In genomic region chr2:104299160-104299559, GRCm38 (mm10) we compare ENCODE assay signal across 7 mouse cellular contexts.
A peak's percentile ranks its signal among the peaks of the same experiment; 100 is the strongest.
DNase-seq lines count a peak whose midpoint lies in the region; ATAC-seq lines count a peak whose summit lies in the region.

No protein-coding gene starts in this region.

- H3K27ac ChIP-seq in intestine, embryonic 15.5 days: no peak overlapping the region

- H3K4me1 ChIP-seq in intestine, embryonic 15.5 days (replicated peaks): no peaks in the 10 kb centered on the region

- ATAC-seq in intestine, embryonic 15.5 days: no peak

- no peaks in the 10 kb centered on the region for H3K36me3 ChIP-seq in intestine, embryonic 15.5 days

- no peaks in the 10 kb centered on the region for H3K27me3 ChIP-seq in intestine, embryonic 15.5 days (replicated peaks)

- no peak overlapping the region for H3K4me2 ChIP-seq in intestine, embryonic 15.5 days (replicated peaks)

- DNase-seq in right cerebral cortex, postnatal 14 days: peak; percentile 25
- DNase-seq in right cerebral cortex, postnatal 25 days: no peak
- DNase-seq in adrenal gland, postnatal 36 days: peak; percentile 79 to 80
- DNase-seq in induced T-regulatory cell, adult 2 months (ENCODE audit: low read depth): peak; percentile 64
- peak; percentile 80 for DNase-seq in lung, postnatal 14 days
- peak; percentile 27 for DNase-seq in testis, postnatal 14 days (ENCODE audit: low spot score)

- H3K4me3 ChIP-seq in intestine, embryonic 15.5 days (replicated peaks): no peak overlapping the region

- no peaks in the 10 kb centered on the region for H3K9me3 ChIP-seq in intestine, embryonic 15.5 days

- 11% methylated on average over 7 of the region's 7 CpGs for WGBS in intestine, embryonic 15.5 days

- no peak overlapping the region for H3K9ac ChIP-seq in intestine, embryonic 15.5 days
